Mouse (Mus musculus) lung, embryonic 16.5 days (tissue): ENCODE measurements around the gene Man2a2. TPM values are rescaled to one million over a fixed set of nuclear protein-coding genes. Genes with fewer than 3 reads are reported as not detected.

Experiments
- ATAC-seq: fragments of 200-750 bp; cut with Nextera tagmentation; 2 replicates; pipeline ENCODE4 v1.8.0; 2017; ENCODE audit warnings: low read depth, mild to moderate bottlenecking, moderate library complexity
- H3K27ac ChIP-seq: fragments of 300-500 bp; sonication (generic); 2 replicates; pipeline ENCODE4 v1.5.1; 2014; ENCODE audit warnings: mild to moderate bottlenecking, control low read depth, low read length
- H3K27me3 ChIP-seq: fragments of 300-500 bp; sonication (generic); 2 replicates; pipeline ENCODE4 v1.6.1; 2014; ENCODE audit warnings: low read depth, low read length, mixed read lengths; ENCODE audit not compliant: control insufficient read depth, insufficient read depth
- H3K36me3 ChIP-seq: fragments of 300-500 bp; sonication (generic); 2 replicates; pipeline ENCODE4 v1.6.1; 2014; ENCODE audit warnings: low read length; ENCODE audit not compliant: control insufficient read depth, insufficient read depth
- H3K4me1 ChIP-seq: fragments of 300-500 bp; sonication (generic); replicated peaks from 2 replicates; pipeline ENCODE4 v1.6.1; 2014; ENCODE audit warnings: low read length, mixed read lengths; ENCODE audit not compliant: control insufficient read depth, insufficient read depth
- H3K4me2 ChIP-seq: fragments of 300-500 bp; sonication (generic); 2 replicates; pipeline ENCODE4 v1.6.1; 2014; ENCODE audit warnings: low read depth, low read length, control low read depth
- H3K4me3 ChIP-seq: fragments of 300-500 bp; sonication (generic); 2 replicates; pipeline ENCODE4 v1.5.1; 2014; ENCODE audit warnings: mild to moderate bottlenecking, low read length, control low read depth
- H3K9ac ChIP-seq: fragments of 300-500 bp; sonication (generic); 2 replicates; pipeline ENCODE4 v1.6.1; 2014; ENCODE audit warnings: low read length, control low read depth
- H3K9me3 ChIP-seq: fragments of 300-500 bp; sonication (generic); 2 replicates; pipeline ENCODE4 v1.6.1; 2016; ENCODE audit warnings: low read length; ENCODE audit not compliant: control insufficient read depth
- WGBS: fragments of 180-500 bp; shearing (Covaris S2); extraction: QIAGEN DNeasy Blood & Tissue Kit; methylation state at CpG from one replicate; pipeline ENCODE4 v1.1.7; 2014; 5-methylcytosine and 5-hydroxymethylcytosine counted together
- polyA plus RNA-seq: library from polyadenylated mRNA; unstranded; fragments of >200 nt; fragmentation: Nextera tagmentation; extraction: Ambion mirVana; gene quantifications from 2 replicates; pipeline ENCODE4 v1.2.1, GENCODE M21; 2015

Gene Man2a2
- polyA plus RNA-seq, 1 experiment from 2014 or later: 21.1 TPM

GRCm38 (mm10) chr7:80412279-80412678, 41.1 kb upstream of the Man2a2 start:
- no peaks in the 10 kb centered on the region for H3K27me3 ChIP-seq
- no peaks in the 10 kb centered on the region for H3K9me3 ChIP-seq
- no peak overlapping the region for H3K27ac ChIP-seq
- peaks cover 4% of the 10 kb centered on the region for H3K4me1 ChIP-seq
- no peaks in the 10 kb centered on the region for H3K36me3 ChIP-seq
- no peak overlapping the region for H3K9ac ChIP-seq
- H3K4me2 ChIP-seq: no peak overlapping the region
- WGBS: 70% methylated on average over 10 of the region's 10 CpGs
- ATAC-seq: no peak
- no peak overlapping the region for H3K4me3 ChIP-seq

- no peak overlapping the region for H3K27ac ChIP-seq
- no peaks in the 10 kb centered on the region for H3K36me3 ChIP-seq
- 75% methylated on average over 9 of the region's 9 CpGs for WGBS
- ATAC-seq: no peak
- no peaks in the 10 kb centered on the region for H3K9me3 ChIP-seq
- H3K4me3 ChIP-seq: no peak overlapping the region
- H3K4me1 ChIP-seq: peaks cover 4% of the 10 kb centered on the region
- no peak overlapping the region for H3K9ac ChIP-seq
- H3K4me2 ChIP-seq: no peak overlapping the region
- no peaks in the 10 kb centered on the region for H3K27me3 ChIP-seq
Measured at GRCm38 (mm10) chr7:80410380-80410779, 39.2 kb upstream of the Man2a2 start.

GRCm38 (mm10) chr7:80407712-80408111, 36.5 kb upstream of the Man2a2 start:
- no peak; the same call in 1 of the 2 replicates for ATAC-seq

GRCm38 (mm10) chr7:80406186-80406585, 35.0 kb upstream of the Man2a2 start:
- WGBS: 69% methylated on average over 3 of the region's 3 CpGs
- no peak overlapping the region for H3K4me3 ChIP-seq
- no peaks in the 10 kb centered on the region for H3K27me3 ChIP-seq
- ATAC-seq: no peak
- no peaks in the 10 kb centered on the region for H3K36me3 ChIP-seq
- no peak overlapping the region for H3K4me2 ChIP-seq
- H3K9me3 ChIP-seq: no peaks in the 10 kb centered on the region
- no peak overlapping the region for H3K9ac ChIP-seq
- H3K4me1 ChIP-seq: peaks cover 17% of the 10 kb centered on the region
- no peak overlapping the region for H3K27ac ChIP-seq

More at GRCm38 (mm10) chr7:80407712-80408111, 36.5 kb upstream of the Man2a2 start:
- H3K4me2 ChIP-seq: no peak overlapping the region
- H3K36me3 ChIP-seq: no peaks in the 10 kb centered on the region
- H3K27me3 ChIP-seq: no peaks in the 10 kb centered on the region
- H3K4me3 ChIP-seq: no peak overlapping the region
- H3K27ac ChIP-seq: no peak overlapping the region
- H3K4me1 ChIP-seq: peaks cover 13% of the 10 kb centered on the region
- H3K9ac ChIP-seq: no peak overlapping the region
- H3K9me3 ChIP-seq: no peaks in the 10 kb centered on the region
- 60% methylated on average over 9 of the region's 9 CpGs for WGBS

GRCm38 (mm10) chr7:80405188-80405695, 34.1 kb upstream of the Man2a2 start, which contains the start of gene Furin:
Furin (minus strand) TSS chr7:80405436.
- Histone ChIP-seq H3K4me2 (no peak within 1 kb of the TSS), H3K36me3 (no peaks in the 10 kb centered on the region), H3K4me1 (peaks cover 27% of the 10 kb centered on the region), H3K4me3 (no peak within 1 kb of the TSS), H3K9me3 (no peaks in the 10 kb centered on the region), H3K27ac (no peak within 1 kb of the TSS), H3K27me3 (no peaks in the 10 kb centered on the region), H3K9ac (no peak within 1 kb of the TSS)
- ATAC-seq: no peak
- 58% methylated on average over 9 of the region's 9 CpGs for whole genome bisulfite sequencing

- no peak for ATAC-seq
- Histone ChIP-seq H3K27ac (no peak overlapping the region), H3K4me3 (no peak overlapping the region), H3K4me2 (no peak overlapping the region), H3K4me1 (peaks cover 30% of the 10 kb centered on the region), H3K9me3 (no peaks in the 10 kb centered on the region), H3K9ac (no peak overlapping the region), H3K27me3 (no peaks in the 10 kb centered on the region), H3K36me3 (no peaks in the 10 kb centered on the region)
- WGBS: 62% methylated on average over 7 of the region's 7 CpGs
Measured at GRCm38 (mm10) chr7:80404101-80404894, 33.1 kb upstream of the Man2a2 start.

GRCm38 (mm10) chr7:80403551-80403950, 32.4 kb upstream of the Man2a2 start:
- Histone ChIP-seq H3K4me2 (peak overlapping the region; percentile 95), H3K9ac (peak overlapping the region; percentile 97), H3K27me3 (no peaks in the 10 kb centered on the region), H3K4me1 (peaks cover 30% of the 10 kb centered on the region), H3K27ac (peak overlapping the region; percentile 92), H3K36me3 (no peaks in the 10 kb centered on the region), H3K9me3 (no peaks in the 10 kb centered on the region), H3K4me3 (peak overlapping the region; percentile 87)
- 26% methylated on average over 9 of the region's 9 CpGs for WGBS
- peak; percentile 26; the same call in 1 of the 2 replicates for ATAC-seq

- H3K4me2 ChIP-seq: peak overlapping the region; percentile 95
- H3K4me1 ChIP-seq: peaks cover 30% of the 10 kb centered on the region
- peak overlapping the region; percentile 92 for H3K27ac ChIP-seq
- WGBS: under 1% methylated on average over 59 of the region's 92 CpGs
- peak overlapping the region; percentile 87 for H3K4me3 ChIP-seq
- H3K9ac ChIP-seq: peak overlapping the region; percentile 97
- ATAC-seq: peak; percentile 78
- H3K36me3 ChIP-seq: peaks cover 4% of the 10 kb centered on the region; the same call in 1 of the 2 replicates
- no peaks in the 10 kb centered on the region for H3K27me3 ChIP-seq
- no peaks in the 10 kb centered on the region for H3K9me3 ChIP-seq
Measured at GRCm38 (mm10) chr7:80402651-80403321, 31.6 kb upstream of the Man2a2 start.
